Mouse (Mus musculus): ENCODE results near the gene Pkhd1.
"Not testable (repeated sequence)": the region's sequence is repeated elsewhere in the genome, so short reads cannot be mapped to it uniquely, and the experiment has no call there.

The Pkhd1 gene

DNA sequence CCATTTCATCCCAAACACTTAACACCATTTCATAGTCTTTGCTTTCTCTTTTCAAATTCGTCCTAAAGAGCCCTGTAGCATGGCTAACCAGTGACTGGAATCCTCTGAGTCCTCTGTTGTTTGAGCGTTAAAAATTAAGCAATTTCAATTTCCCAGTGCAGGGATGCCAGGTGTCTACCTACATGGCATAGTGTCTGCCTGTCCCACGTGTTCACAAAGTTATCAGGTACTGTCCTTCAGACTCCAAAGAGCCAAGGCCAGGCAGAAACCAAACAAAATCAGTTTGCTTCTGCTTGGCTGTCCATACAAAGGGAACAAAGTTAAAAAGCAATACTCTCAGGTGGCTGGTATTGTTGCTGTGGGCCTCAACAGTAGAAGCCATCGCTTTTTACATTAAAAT lies 136.0 kb downstream of the Pkhd1 start:
- DNase-seq = no peak

DNA sequence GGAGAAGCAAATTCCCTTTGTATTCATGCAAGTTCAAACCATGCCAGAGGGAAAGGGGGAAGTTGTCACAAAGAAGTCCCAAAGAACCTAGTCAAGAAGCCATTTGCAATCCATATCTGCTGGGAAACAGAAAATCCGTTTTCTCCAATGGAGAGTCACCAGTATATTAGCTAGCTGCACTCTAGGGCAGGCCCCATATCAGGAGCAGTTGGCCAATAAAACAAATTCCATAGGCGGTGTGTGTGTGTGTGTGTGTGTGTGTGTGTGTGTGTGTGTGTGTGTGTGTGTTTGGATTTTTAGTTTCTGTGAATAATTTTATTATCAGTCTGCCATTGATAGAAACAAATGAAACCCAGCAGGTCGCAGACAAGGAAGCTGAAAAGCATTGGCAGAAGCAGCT lies 139.2 kb downstream of the Pkhd1 start:
- no peak for DNase-seq

DNA sequence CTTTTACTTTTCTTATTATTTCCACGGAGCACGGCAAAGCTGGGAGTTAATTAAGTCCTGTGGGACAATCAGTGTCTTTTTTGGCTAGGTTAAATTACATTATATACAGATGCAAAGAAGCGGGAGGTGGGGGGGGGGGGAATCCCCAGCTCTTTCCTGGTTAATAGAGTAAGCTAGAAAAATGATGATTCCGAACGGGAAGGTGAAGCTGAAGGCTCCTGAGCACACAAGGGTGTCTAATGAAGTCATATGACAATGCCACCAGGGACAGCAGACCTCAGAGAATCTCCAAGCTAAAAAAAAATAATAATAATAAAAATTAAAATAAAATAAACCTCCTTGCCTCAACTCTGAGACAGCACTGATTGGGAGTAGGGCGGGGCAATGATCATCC lies 139.6 kb downstream of the Pkhd1 start:
- no peak for DNase-seq

DNA sequence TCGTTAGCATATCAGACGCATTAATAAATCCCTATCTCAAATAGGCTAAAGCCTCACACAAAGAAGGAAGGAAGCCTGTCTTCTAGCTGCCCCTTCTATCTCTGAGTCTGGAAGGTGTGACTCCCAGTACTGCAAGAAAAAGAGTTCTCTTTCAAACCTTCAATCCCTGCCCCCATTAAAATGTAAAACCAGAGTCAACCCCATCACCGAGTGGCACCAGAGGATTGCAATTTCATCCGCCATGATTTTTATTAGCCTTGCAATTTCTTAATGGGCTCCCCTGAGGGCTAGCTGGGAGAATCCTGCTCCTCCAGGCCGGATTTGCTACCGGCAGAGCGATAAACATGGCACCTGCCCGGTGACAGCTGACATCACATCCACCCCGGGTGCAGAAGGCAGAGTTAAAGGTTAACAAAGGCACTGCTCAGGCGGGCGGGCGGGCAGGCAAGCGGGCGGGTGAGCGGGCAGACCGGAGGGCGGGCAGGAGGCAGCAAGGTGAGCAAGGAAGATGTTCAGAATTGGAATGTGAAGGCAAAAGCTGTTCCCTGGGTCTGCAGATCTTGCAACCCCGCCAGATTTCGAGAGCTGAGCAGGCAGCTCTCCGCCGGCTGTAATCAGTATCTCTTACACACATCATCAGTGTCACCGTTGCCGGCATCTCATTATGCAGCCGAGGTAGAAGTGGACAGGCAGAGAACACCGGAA lies 140.2 kb downstream of the Pkhd1 start:
- peak; percentile 67 for DNase-seq

DNA sequence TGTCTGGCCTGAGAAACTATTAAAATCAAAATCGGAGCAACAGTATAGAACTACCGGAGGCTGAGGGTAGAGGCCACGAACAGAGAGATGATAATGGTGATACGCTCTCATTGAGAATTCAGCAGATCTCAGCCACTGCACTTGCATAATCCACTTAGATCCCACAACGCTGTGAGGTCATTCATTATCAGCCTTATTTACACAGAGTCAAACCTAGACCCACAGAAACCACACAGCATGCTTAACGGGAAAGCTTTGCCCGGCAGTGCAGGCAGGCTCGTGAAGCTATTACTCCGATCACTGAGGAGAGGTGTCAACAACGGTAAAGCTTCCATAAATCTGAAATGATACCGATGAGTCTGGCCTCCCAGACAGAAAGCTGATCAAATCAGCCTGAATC lies 147.1 kb downstream of the Pkhd1 start:
- no peak for DNase-seq

DNA sequence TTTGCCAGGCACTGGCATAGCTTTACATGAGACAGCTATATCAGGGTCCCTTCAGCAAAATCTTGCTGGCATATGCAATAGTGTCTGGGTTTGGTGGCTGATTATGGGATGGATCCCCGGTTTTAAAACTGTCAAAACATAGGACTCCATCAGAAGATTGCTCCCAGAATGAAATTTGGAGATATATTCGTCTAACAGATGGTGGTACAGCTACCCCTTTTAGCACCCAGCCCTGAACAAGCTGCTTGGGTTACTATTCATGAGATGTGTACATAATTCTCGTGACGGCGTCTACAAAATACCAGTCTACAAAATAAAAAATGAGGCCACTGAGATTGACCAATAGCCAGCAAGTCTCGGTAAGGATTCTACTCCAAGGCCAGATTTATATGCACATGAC lies 147.5 kb downstream of the Pkhd1 start:
- DNase-seq = no peak

DNA sequence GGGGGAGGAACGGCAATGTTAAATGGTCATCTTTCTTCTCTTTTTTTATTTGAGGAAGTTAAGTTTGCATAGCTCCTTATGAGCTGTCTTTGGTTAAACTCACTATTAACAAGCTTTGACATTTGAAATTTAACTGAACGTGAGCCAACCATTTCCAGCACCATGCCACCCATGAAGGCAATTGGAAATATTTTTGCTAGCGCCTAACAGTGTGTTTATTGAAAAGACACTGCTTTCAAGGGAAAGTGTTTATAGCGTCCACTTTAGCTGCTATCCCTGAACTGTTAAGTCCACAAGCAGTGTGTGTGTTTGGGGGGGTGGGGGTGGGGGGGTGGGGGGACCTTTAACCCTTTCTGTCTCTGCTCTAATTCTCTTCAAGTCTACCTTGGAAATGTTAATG lies 151.4 kb downstream of the Pkhd1 start:
- DNase-seq = no peak

DNA sequence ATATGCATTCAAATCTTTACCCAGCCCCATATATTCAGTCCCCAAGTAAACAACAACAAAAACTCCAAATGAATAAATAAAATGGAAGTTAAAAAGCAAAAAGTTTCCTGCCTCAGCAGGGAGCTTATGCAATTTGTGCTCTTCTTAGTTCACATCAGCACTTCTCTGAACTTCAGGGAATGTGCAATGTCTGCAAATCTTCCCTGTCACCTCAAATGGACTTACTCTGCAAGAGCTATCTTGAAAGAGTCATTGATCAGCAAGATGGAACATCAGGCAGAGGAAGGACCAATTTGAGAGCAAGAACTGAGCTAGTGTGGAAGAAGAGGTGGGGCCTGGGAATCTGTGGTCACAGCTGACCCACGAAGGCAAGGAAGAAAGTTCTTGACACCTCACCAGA lies 163.2 kb downstream of the Pkhd1 start:
- peak; percentile 25 for DNase-seq

DNA sequence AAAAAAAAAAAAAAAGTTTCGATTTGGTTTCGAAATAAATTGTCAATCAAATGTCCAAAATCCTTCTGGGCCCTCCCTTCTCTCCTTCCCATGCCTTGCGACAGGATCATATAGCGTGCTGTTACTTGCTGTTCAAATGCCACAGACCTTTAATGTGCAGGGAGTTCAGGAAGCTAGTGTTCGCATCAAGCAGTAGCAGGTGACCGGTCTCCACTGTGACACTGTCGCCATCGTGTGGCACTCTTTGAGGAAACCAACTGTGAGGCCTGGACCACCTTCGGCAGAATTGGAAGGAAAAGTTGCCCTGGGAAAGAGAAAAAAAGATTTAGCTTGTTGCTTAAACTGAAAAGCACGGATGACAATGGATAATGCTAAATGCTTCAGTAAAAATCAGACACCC lies 167.8 kb downstream of the Pkhd1 start:
- no peak for DNase-seq

DNA sequence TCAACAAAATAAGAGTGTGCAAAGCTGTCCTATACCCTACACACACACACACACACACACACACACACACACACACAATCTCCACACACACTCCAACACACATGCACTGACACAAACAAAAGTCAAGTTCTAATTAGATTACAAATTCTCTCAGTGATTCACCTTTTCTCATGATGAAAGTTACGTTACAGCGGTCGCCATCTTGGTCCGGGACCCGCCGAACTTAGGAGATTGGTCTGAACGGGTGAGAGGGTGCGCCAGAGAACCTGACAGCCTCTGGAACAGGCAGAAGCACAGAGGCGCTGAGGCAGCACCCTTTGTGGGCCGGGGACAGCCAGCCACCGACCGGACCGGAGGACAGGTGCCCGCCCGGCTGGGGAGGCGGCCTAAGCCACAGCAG lies 185.8 kb downstream of the Pkhd1 start:
- DNase-seq = not testable (repeated sequence)

DNA sequence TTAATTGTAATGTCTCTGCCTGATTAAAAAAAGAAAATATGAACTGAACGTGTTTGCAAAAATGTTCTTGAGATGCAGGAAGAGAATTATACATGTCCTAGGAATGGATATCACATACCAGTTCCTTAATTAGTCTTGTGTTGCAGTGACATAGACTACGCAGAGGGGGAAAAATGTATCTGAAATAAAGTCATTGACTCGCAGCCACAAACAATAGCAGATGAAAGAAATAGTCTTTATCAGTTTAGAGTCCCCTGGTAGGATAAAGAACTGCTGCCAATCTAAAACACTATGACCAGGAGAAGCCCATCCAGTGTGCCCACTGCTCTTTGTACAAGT lies 188.8 kb downstream of the Pkhd1 start:
- no peak for DNase-seq

DNA sequence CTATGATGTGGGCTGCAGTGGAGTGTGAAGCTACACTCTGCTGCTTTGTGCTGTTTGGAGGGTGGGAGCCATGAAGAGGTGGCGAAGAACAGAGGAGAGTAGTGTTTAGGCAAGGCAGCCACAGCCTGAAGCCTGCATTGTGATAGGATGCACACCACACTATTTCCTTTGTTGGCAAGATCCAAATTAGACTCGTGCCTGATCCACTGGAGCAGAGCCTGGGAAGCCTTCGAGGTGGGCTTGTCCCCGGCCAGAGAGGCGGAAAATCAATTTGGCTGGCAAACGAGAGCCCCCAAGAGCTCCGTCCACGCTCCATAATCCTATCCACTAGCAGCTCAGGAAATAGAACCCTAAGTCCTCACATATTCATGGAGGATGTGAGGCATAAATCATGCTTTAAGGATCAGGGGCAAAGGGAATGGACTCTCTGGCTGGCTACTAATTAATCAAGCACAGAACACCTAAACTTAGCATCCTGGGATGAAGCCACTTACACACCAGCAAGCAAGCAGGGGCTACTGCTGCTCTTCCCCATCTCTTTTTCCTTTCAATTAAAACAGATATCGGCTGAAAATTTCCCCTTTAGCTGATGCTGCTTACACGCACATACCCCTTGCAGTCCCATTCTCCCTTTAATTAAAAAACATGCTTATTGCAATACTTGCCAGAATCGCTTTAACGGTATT lies 189.4 kb downstream of the Pkhd1 start:
- DNase-seq = no peak

DNA sequence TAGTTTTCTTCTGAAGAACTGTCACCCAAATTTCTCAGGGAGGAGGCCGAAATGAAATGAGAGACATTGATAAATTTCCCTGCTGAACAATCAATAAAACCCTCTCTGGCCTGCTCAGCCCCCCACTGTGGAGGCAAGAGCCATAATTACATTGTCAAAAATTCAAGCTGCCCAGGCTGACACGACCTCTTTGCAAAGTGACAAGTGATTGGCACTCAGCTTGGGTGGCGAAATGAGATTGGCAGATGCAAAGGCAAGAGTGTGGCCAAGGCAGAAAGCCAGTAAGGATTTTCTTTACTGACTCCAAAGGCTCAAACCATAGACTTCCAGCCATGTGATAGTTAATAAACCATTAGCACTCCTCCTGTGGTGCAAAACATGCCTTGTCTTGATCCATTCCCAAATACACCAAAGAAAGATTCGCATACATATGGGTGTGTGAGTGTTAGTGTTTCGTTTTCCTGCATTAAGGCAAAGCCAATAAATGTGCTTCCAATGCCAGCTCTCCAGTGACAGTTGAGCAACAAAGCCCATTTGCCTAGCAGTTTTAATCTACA lies 208.4 kb downstream of the Pkhd1 start:
- no peak for DNase-seq

DNA sequence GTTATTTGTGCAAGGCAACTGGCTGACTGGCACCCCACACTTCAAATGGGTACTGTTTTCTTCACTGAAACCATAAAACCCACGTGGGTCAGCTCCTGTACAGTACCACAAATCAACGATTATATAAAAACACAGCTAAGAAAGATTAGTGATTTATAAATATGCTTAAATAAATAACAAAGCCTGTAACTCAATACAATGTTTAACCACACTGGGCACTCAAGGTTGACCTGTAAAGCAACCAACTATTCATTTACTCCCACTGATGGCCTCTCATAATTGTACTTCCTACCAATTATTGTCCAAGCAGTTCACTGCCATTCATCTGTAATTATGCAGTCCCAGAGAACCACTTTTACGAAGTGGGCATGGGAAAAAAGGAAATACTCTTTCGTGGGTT lies 219.5 kb downstream of the Pkhd1 start:
- DNase-seq = no peak

DNA sequence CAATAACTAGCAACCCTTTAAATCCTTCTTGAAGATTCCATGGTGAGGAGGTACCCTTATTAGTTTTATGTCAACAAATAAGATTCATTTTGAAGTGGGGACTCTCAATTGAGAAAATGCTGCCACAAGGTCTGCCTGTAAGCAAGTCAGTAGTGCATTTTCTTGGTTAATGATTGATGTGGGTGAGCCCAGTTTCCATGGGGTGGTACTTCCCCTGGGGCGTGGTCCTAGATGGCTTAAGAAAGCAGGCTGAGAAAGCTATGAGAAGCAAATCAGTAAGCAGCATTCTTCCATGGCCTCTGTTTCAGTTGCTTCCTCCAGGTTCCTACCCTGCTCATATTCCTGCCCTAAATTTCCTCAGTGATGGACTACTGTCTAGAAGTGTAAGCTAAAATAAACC lies 253.4 kb downstream of the Pkhd1 start:
- DNase-seq = peak; percentile 58

DNA sequence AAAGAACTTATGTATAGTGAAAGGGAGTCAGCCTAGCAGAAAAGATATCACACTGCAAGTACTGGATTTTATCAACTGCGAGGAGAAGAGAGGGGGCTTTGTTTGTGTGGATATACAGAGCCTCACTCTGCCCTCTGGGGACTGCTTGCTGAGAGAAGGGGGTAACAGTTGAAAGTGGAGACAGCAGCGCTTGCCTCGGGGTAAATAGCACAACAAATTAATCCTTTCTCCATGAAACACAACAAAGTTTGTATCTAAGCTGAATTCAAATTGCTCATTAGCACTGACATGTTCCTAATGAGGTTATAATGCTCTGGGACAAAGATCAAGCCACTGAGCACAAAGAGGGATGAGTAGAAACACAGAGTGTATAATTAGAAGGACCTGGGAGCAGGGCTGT lies 273.2 kb downstream of the Pkhd1 start:
- DNase-seq = no peak

DNA sequence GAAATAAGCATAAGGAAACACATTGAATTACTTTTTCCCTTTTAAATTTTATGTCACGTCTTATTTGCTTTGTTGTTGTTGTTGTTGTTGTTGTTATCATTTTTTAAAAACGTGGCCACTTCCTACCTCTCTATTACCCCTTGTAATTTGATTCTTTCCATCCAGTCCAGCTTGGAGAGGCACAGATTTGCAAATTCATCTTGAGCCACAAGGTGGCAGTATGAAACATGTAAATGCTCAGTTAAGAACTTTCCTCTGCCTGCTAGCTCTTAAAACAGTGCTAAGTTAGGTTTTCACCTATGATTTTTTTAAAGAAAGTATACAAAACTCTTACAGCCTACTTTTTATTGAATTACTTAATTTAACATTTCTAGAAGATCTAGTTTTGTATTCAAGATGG lies 306.4 kb downstream of the Pkhd1 start:
- peak; percentile 18 for DNase-seq

DNA sequence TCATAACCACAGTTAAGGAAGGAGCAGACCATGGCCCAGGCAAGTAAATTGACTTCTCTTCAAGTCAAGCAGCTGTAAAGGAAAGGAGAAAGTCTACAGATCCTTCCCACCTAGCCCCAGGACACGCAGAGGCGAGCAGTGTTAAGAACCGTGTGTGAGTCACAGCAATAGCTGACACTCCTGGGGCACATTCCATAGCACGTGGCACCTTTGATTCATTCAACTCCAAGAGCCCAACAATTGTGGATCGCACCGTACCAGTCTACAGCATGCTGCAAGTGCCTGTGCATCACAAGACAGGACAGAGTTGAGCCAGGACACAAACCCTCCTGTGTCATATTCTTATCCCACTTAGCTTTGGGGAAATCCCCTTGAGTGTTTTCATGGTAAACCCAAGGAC lies 306.9 kb downstream of the Pkhd1 start:
- no peak for DNase-seq

DNA sequence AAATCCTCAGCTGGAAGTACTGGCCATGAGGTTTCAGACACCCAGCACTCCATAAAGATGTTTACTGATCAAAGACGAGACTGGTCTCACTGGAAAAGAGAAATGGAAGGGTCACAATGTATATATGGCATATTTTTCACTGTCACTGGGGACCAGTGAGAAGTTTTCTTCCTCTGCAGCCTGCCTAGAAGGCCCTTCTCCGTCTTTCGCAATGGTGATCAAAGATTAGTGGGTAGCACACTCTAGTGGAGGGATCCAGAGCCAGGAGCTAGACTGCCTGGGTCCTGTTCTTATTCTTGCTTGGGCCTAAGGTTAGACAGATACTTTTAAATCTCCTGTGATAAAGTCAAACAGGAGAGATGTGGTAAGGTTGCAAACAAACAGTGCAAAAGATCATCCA lies 311.7 kb downstream of the Pkhd1 start:
- DNase-seq = no peak

DNA sequence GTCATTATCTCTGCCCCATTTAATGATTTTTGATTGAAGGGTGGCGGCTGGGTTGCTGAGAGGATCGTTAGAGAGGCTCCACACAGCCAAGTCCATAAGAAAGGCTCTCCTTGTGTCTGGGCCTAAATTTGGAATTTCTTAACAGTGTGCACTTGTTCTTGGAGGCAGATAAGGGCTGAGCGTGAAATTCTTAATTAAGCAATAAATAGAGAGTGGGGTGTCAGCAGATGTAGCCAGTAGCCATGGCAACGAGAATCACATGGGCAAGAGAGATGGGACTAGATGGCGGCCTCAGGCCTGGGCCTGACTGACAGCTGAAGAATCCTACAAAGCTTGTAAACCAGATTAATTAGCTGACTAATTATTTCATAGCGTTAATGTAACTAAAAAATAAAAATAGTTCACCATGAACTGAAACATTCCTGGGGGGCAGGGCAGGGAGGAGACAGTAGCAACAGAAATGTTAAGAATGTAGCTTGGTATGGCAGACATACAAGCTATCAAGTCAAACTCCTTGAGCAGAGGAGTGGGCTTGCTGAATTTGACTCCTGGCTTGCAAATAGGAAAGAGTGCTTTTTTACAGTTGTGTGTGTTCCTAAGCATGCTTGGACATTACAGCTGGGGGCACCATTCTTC lies 314.8 kb downstream of the Pkhd1 start:
- DNase-seq = no peak

DNA sequence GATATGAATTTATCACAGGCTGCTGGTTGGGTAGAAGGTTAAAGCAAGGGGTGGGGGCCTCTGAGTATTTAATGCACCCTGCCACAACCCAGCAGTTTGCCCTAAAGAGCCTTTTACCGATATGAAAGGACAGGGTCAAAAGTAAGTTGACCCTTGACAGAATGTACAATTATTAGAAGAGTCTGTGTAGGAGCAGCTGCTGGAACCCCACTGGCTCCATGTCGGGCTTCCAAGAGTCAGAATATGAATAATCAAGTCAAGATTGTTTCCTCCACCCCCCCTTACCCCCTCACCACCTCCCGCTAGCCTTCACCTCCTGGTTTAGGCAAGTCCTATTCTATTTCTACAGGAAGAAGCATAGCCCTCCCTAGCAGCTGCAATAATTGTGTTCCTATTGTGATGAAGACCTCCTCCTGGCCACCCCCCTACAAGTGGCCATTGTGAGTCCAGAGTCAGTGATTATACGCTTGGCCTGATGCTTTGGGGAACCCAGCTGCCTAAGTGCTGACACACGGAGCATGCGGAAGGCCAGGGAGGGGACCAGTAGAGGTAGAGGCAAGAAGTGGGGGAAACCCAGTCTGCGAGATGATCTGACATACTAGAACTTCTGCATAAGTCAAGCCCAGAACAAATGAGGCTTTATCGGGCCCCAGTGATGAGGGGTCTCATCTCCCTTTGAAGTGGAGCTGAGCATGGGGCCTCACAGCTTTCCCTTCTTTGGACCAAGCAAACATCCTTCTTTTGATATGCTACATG lies 315.5 kb downstream of the Pkhd1 start:
- DNase-seq = no peak

DNA sequence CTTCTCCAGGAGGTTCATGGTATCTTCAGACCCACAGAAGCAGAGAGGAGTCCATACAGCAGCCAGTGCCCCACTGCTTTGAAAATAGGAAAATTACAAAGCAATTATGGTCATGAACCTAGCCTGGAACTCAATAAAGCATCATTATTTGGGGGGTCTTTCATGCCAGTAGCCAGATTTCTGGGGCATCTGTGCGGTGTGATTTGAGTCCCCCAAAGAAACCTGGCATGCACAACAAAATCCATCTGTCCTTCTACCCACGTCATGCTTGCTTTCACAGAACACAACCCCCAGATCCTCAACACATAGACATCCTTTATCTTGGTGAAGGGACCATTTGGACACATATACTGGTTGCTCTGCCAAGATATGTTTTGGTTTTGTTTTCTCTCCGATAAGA lies 316.2 kb downstream of the Pkhd1 start:
- no peak for DNase-seq

DNA sequence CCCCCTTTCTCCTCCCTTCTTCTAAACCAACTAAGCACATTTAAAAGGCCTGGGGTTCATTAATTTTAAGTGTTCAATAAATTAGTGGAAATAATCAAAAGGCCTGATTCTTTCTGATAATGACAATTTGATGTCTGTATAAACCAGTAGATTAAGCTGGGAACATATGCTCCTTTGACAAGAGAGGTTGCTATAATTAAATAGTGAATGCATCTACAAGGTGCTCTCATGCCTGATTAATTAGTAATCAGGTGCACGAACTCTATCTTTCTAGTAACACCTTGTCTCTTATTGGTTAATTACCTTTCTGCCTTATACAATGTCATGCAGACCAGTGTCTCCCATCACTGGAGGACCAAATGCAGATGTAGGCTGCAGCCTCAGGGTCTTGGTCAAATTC lies 329.2 kb downstream of the Pkhd1 start:
- no peak for DNase-seq

DNA sequence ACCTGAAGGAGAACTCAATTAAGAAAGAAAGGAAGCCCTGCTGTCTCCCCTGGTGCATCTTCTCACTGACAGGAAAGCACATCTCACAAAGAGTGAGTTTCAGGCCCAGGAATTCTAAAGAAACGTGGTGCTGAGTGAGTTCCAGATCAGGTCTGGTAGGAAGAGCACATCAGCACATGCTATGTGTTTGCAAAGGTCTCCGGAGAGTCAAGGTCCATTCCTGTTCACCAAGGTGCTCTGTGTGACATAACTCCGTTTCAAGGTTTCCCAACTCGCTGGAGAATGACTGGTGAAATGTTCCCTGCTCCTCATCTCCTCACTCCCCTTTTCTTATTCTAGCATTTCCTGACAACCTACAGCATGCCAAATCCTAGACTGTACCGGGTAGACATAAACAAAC lies 357.5 kb downstream of the Pkhd1 start:
- no peak for DNase-seq
